Mouse (Mus musculus) lung, postnatal 4 days (tissue): ENCODE data around the gene Colgalt2.
"Not testable (repeated sequence)": the region's sequence is repeated elsewhere in the genome, so short reads cannot be mapped to it uniquely, and the experiment has no call there.

Source experiments
- DNase-seq, 2 experiments: peaks; one replicate each; pipeline ENCODE4 v3.0.0; 2021

Colgalt2 gene

GRCm38 (mm10) chr1:152422295-152422694, 22.7 kb downstream of the Colgalt2 start:
- no peak for DNase-seq

- no peak for DNase-seq
Observed at GRCm38 (mm10) chr1:152423052-152423451, 23.4 kb downstream of the Colgalt2 start.

- DNase-seq: no peak
Observed at GRCm38 (mm10) chr1:152427912-152428581, 28.4 kb downstream of the Colgalt2 start.

GRCm38 (mm10) chr1:152429805-152430204, 30.2 kb downstream of the Colgalt2 start:
- no peak for DNase-seq

GRCm38 (mm10) chr1:152434166-152434565, 34.5 kb downstream of the Colgalt2 start:
- DNase-seq: no peak

GRCm38 (mm10) chr1:152437518-152437917, 37.9 kb downstream of the Colgalt2 start:
- DNase-seq: not testable (repeated sequence)

- peak; percentile 10 to 44 for DNase-seq
Observed at GRCm38 (mm10) chr1:152439408-152439807, 39.8 kb downstream of the Colgalt2 start.

- DNase-seq: no peak
Observed at GRCm38 (mm10) chr1:152439874-152440273, 40.2 kb downstream of the Colgalt2 start.

- no peak for DNase-seq
Observed at GRCm38 (mm10) chr1:152444630-152445029, 45.0 kb downstream of the Colgalt2 start.

- DNase-seq: no peak
Observed at GRCm38 (mm10) chr1:152445925-152446324, 46.3 kb downstream of the Colgalt2 start.

GRCm38 (mm10) chr1:152454536-152454935, 54.9 kb downstream of the Colgalt2 start:
- peak in 1 of 2 experiments; percentile 4 for DNase-seq

GRCm38 (mm10) chr1:152455275-152456243, 55.9 kb downstream of the Colgalt2 start:
- DNase-seq: peak in 1 of 2 experiments; percentile 2

GRCm38 (mm10) chr1:152456266-152456665, 56.6 kb downstream of the Colgalt2 start:
- peak in 1 of 2 experiments; percentile 3 for DNase-seq

- no peak for DNase-seq
Observed at GRCm38 (mm10) chr1:152457596-152457995, 58.0 kb downstream of the Colgalt2 start.

GRCm38 (mm10) chr1:152458996-152459395, 59.4 kb downstream of the Colgalt2 start:
- no peak for DNase-seq

- DNase-seq: no peak
Observed at GRCm38 (mm10) chr1:152460931-152461330, 61.3 kb downstream of the Colgalt2 start.

- peak; percentile 39 to 54 for DNase-seq
Observed at GRCm38 (mm10) chr1:152461814-152462213, 62.2 kb downstream of the Colgalt2 start.

GRCm38 (mm10) chr1:152462348-152462747, 62.7 kb downstream of the Colgalt2 start:
- DNase-seq: peak in 1 of 2 experiments; percentile 45

GRCm38 (mm10) chr1:152466280-152466679, 66.7 kb downstream of the Colgalt2 start:
- DNase-seq: no peak

- no peak for DNase-seq
Observed at GRCm38 (mm10) chr1:152468443-152468842, 68.8 kb downstream of the Colgalt2 start.

GRCm38 (mm10) chr1:152476126-152476525, 76.5 kb downstream of the Colgalt2 start:
- DNase-seq: no peak

- DNase-seq: no peak
Observed at GRCm38 (mm10) chr1:152490842-152491241, 91.2 kb downstream of the Colgalt2 start.

- no peak for DNase-seq
Observed at GRCm38 (mm10) chr1:152492258-152492657, 92.6 kb downstream of the Colgalt2 start.

GRCm38 (mm10) chr1:152496831-152497230, 97.2 kb downstream of the Colgalt2 start:
- no peak for DNase-seq
